Mouse (Mus musculus): ENCODE results near the gene Txlng.

DNA sequence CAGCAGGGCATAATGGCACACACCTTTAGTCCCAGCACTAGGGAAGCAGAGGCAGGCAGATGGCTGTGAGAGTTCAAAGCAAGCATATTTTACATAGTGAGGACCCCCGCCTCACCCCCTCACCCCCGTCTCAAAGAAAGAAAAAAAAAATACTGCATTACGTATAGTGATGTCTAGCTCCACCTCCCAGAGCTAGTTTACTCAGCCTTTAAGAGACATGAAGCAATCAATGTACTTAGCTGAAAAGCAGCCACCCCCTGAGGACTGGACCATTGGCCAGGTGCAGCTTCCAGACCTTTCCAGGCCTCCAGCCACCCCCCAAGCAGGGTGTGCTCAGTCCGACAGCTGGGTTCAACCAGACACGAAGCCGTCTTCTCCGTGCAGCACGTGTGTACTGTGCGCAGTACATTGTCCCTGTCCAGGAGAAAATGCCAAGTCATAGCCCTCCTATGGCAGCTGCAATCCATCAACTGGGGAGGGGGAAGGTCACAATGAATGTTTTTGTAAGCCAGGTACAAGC lies 93.1 kb downstream of the Txlng start:
- TF ChIP-seq POLR2A (IDR thresholded peaks at IDR 0.05; ENCODE audit: borderline replicate concordance, insufficient read depth, low read length) (no peak), CTCF (IDR thresholded peaks at IDR 0.05; ENCODE audit: borderline replicate concordance, insufficient read depth, low read depth, low read length) (no peak)

All from cerebellum, adult 2 months (tissue).